Mouse (Mus musculus) cerebellum, postnatal 25 days (tissue): ENCODE data around the gene Dpyd.

Source experiments
- DNase-seq, 2 experiments: peaks; one replicate each; pipeline ENCODE4 v3.0.0; 2021; ENCODE audit warnings: mixed read lengths in 2 of 2

The Dpyd gene

GRCm38 (mm10) chr3:118676052-118676777, 114.3 kb downstream of the Dpyd start:
- DNase-seq, result no peak

GRCm38 (mm10) chr3:118680803-118681202, 118.9 kb downstream of the Dpyd start:
- no peak for DNase-seq

GRCm38 (mm10) chr3:118750269-118750668, 188.3 kb downstream of the Dpyd start:
- DNase-seq, result no peak

GRCm38 (mm10) chr3:118753623-118754022, 191.7 kb downstream of the Dpyd start:
- DNase-seq, result no peak

- no peak for DNase-seq
Observed at GRCm38 (mm10) chr3:118756099-118756498, 194.2 kb downstream of the Dpyd start.

GRCm38 (mm10) chr3:118812885-118813284, 251.0 kb downstream of the Dpyd start:
- DNase-seq, result no peak

- DNase-seq, result no peak
Observed at GRCm38 (mm10) chr3:118850613-118851527, 288.9 kb downstream of the Dpyd start.

- no peak for DNase-seq
Observed at GRCm38 (mm10) chr3:118852711-118853110, 290.8 kb downstream of the Dpyd start.

- DNase-seq, result no peak
Observed at GRCm38 (mm10) chr3:118855411-118855810, 293.5 kb downstream of the Dpyd start.

GRCm38 (mm10) chr3:118869113-118870107, 307.5 kb downstream of the Dpyd start:
- DNase-seq, result no peak

GRCm38 (mm10) chr3:118875871-118876270, 313.9 kb downstream of the Dpyd start:
- DNase-seq, result no peak

GRCm38 (mm10) chr3:118899036-118899435, 337.1 kb downstream of the Dpyd start:
- no peak for DNase-seq

GRCm38 (mm10) chr3:118991312-118991711, 429.4 kb downstream of the Dpyd start:
- no peak for DNase-seq

GRCm38 (mm10) chr3:118991793-118992192, 429.9 kb downstream of the Dpyd start:
- no peak for DNase-seq

GRCm38 (mm10) chr3:119021255-119021654, 459.3 kb downstream of the Dpyd start:
- no peak for DNase-seq

GRCm38 (mm10) chr3:119042611-119043010, 480.7 kb downstream of the Dpyd start:
- DNase-seq, result no peak

- DNase-seq, result no peak
Observed at GRCm38 (mm10) chr3:119056144-119056543, 494.2 kb downstream of the Dpyd start.

GRCm38 (mm10) chr3:119063214-119063613, 501.3 kb downstream of the Dpyd start:
- DNase-seq, result peak; percentile 41 to 62

GRCm38 (mm10) chr3:119063642-119064041, 501.7 kb downstream of the Dpyd start:
- no peak for DNase-seq

GRCm38 (mm10) chr3:119064746-119065145, 502.8 kb downstream of the Dpyd start:
- DNase-seq, result no peak

GRCm38 (mm10) chr3:119067221-119067620, 505.3 kb downstream of the Dpyd start:
- DNase-seq, result no peak

- no peak for DNase-seq
Observed at GRCm38 (mm10) chr3:119086618-119087017, 524.7 kb downstream of the Dpyd start.
